Mouse (Mus musculus): ENCODE data around the gene H2-M10.6.
"Not testable (repeated sequence)": the region's sequence is repeated elsewhere in the genome, so short reads cannot be mapped to it uniquely, and the experiment has no call there.

Gene H2-M10.6

DNA sequence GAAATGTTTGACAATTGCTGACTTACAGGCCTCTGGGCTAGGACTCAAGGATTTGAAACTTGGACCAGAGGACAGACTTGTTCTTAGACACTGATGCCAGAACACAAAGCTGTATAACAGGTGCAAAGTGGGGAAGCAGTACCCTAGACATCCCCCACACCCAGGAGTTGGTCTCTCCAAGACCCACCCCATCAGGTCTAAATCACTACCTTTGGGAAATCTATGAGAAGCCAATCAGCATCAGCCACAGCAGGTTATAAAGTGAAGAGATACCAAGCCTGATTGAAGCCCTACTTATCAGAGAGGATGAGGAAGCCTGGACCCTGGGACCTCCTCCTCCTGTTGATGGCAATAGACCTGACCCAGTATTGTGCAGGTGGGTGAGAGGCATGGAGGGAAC, at the start of gene H2-M10.6:
H2-M10.6 (plus strand) TSS at position 301 of the 400 bp plus-strand sequence.
- DNase-seq (ENCODE audit: extremely low spot score, low read depth, low spot score), result no peak

DNA sequence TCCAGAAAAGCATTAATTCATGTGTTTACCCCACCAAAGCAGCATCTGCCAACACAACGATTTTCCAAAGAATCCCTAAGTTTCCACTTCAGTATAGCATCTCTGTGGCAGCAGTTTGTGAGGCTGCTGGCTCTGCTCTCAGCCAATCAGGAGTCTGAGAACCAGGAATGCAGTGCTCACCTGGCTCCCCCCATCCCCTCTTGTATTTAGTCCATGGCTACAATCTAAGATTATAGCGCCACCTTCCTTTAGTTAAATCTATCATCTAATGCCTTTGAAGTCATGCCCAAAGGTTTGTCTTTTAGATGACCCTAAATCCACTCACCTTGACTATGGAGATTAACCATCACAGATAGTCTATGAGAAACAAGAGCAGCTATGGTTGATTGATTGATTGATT, 48.2 kb upstream of the H2-M10.6 start:
- DNase-seq (ENCODE audit: extremely low spot score, low read depth, low spot score), result no peak

DNA sequence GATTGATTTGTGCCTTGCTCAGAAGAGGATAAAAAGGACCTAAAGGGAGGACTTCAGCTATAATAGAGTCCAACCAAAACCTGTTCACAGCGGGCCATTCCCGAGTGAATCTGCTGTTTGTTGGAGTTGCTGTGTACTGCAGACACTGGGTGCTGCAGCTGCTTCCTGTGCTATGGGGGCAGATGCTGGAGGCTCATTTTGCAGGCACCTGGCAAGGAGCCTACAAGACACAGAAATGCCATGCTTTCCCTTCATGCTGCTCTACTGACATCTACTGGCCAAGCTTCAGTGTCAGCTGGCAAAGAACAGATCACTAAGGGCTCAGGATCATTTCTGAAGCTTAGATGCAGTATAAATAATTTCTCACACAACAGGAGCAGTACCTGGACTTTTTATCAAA, 47.7 kb upstream of the H2-M10.6 start:
- DNase-seq (ENCODE audit: extremely low spot score, low read depth, low spot score), result not testable (repeated sequence)

DNA sequence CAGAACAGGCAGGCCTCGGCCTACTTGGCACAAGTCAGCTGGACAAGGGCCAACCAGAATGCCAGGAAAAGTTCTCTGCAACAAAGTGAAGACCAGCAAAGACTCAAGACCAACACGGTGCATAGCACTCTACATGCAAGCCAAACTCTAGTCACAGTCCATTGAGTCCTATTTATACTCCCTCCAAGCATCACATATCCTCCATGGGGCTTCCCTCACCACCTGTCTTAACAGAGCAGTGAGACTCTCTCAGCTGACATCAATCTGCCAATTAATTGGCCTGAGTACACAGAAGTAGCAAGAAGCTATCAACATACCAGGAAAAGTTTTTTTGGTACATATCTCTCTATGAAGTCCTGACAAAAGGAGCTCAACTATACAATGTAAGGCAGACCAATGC, 46.6 kb upstream of the H2-M10.6 start:
- DNase-seq (ENCODE audit: extremely low spot score, low read depth, low spot score), result not testable (repeated sequence)

DNA sequence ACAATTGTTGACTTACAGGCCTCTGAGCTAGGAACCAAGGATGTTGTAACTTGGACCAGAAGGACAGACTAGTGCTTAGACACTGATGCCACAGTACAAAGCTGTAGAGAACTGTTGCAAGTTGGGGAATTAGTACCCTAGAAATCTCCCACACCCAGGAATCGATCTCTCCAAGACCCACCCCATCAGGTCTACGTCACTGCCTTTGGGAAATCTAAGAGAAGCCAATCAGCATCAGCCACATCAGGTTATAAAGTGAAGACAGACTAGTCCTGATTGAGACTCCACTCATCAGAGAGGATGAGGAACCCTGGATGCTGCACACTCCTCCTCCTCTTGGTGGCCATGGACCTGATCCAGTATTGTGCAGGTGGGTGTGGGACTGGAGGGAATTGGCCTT, 39.4 kb upstream of the H2-M10.6 start, which contains the start of gene H2-M10.5:
H2-M10.5 (plus strand) TSS at position 301 of the 400 bp plus-strand sequence.
- DNase-seq (ENCODE audit: extremely low spot score, low read depth, low spot score), result not testable (repeated sequence)

DNA sequence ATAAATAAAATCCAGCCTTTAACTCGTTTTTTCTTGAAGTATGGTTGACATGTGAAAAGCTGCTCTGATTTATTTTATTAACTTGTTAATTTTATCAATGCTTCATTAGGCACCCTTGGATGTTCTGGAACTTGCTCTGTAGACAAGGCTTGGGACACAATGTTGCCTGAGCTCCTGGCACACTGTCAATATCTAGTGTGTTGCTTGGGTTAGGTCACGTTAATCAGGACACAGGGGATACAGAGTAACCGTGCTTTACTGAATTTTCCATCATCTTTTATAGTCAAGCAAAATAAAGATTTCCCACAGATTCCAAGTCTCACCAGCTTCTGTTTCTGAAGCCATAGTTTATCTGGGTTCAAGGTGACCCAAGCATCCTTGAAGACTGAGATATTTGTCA, 30.4 kb upstream of the H2-M10.6 start:
- no peak for DNase-seq (ENCODE audit: extremely low spot score, low read depth, low spot score)

DNA sequence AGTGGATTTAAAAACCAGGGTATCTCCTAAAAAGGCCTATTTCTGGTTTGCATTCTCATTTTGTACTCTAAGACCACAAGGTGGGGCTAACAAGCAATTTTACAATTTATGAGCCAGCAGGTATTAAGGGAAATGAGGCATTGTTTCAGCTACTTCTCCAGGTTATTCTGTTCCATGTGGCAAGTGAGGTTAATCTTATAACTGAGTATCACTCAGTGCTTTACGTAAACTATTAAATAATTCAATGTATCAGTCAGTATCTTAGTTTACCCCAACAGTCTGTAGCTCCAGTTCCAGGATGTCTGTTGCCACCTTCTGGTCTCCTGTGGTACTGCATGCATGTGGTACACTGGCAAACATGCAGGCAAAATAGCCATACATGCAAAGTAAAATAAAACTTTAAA, 25.5 kb upstream of the H2-M10.6 start:
- peak; percentile 41 for DNase-seq (ENCODE audit: extremely low spot score, low read depth, low spot score)

DNA sequence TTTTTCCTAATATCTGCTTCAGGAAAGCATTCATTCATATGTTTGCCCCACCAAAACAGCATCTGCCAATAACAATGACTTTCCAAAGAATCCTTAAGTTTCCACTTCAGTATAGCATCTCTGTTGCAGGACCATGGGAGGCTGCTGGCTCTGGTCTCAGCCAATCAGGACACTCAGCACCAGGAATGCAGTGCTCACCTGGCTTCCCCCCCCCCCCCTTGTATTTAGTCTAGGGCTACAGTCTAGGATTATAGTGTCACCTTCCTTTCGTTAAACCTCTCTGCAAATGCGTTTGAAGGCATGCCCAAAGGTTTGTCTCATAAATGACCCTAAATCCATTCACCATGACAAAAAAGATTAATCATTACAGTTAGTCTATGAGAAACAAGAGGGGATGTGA, 23.6 kb upstream of the H2-M10.6 start:
- no peak for DNase-seq (ENCODE audit: extremely low spot score, low read depth, low spot score)

DNA sequence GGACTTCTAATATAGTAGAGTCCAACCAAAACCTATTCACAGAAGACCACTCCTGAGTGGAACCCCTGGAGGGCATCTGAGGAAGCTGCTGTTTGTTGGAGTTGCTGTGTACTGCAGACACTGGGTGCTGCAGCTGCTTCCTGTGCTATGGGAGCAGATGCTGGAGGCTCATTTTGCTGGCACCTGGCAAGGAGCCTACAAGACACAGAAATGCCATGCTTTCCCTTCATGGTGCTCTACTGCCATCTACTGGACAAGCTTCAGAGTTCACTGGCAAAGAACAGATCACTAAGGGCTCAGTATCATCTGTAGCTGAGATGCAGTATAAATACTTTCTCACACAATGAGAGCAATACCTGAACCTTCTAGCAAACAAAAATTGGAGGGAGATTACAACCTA, 23.2 kb upstream of the H2-M10.6 start:
- peak; percentile 39 for DNase-seq (ENCODE audit: extremely low spot score, low read depth, low spot score)

DNA sequence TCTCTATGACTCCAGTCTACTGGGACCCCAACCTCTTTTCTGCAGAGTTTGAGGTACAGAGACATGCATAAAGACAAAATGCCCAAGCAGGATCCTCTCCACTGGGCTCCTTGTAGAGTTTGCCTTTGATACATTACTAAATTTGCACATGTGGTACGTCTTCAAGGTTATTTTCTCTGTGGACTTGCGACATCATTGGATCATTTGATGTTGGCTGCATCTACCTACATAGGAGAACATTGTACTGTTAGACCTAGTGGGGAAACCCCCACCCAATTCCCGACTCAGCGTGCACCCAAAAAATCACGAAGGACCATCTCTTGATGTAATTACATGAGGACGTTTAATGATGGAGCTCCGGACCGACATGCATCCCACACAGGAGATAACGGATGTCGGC, 12.5 kb upstream of the H2-M10.6 start:
- no peak for DNase-seq (ENCODE audit: extremely low spot score, low read depth, low spot score)

DNA sequence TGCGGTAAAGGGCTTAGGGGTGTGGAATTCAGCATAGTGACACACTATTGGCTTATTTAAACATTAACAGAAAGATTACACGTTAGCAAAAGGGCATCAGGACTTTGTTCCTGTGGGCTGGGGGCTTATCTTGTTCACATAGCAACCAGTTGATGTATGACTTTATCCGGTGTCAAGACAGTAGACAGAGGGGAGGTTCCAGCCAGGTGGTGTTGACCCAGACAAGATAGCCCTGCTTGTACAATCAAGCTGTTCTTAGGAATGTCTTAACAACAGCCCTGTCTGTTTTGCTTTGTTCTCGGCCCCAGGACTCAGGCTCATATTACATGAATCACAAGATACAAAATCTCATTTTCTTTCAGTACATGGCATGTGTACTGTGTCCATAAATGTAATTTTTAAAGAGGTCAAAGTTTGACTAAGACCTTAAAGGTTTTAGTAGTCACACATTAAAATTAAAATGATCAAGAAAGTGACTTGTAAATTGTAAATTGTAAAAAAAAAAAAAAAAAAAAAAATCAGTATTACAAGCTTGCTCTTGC, 12.0 kb upstream of the H2-M10.6 start:
- DNase-seq (ENCODE audit: extremely low spot score, low read depth, low spot score), result not testable (repeated sequence)

DNA sequence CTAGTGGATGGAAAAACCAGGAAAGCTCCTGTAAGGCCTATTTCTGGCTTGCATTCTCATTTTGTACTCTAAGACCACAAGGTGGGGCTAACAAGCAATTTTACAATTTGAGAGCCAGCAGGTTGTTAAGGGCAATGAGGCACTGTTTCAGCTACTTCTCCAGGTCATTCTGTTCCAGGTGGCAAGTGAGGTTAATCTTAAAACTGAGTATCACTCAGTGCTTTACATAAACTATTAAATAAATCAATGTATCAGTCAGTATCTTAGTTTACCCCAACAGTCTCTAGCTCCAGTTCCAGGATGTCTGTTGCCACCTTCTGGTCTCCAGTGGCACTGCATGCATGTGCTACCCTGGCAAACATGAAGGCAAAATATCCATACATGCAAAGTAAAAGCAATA, 12.0 kb downstream of the H2-M10.6 start:
- no peak for DNase-seq (ENCODE audit: extremely low spot score, low read depth, low spot score)

DNA sequence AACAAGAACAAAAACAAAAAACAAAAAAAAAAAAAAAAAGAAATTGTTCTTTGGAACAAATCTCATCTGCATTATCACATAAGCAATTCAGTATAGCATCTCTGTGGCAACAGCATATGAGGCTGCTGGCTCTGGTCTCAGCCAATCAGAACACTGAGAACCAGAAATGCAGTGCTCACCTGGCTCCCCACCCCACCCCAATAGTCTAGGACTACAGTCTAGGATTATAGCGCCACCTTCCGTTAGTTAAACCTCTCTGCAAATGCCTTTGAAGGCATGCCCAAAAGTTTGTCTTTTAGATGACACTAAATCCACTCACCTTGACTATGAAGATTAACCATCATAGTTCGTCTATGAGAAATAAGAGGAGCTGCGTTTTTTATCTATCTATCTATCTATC, 13.6 kb downstream of the H2-M10.6 start:
- no peak for DNase-seq (ENCODE audit: extremely low spot score, low read depth, low spot score)

DNA sequence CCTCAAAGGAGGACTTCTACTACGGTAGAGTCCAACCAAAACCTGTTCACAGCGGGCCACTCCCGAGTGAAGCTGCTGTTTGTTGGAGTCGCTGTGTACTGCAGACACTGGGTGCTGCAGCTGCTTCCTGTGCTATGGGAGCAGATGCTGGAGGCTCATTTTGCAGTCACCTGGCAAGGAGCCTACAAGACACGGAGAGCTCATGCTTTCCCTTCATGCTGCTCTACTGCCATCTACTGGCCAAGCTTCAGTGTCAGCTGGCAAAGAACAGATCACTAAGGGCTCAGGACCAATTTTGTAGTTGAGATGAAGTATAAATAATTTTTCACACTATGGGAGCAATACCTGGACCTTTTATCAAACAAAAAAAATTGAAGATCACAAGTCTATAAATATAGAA, 14.0 kb downstream of the H2-M10.6 start:
- not testable (repeated sequence) for DNase-seq (ENCODE audit: extremely low spot score, low read depth, low spot score)

DNA sequence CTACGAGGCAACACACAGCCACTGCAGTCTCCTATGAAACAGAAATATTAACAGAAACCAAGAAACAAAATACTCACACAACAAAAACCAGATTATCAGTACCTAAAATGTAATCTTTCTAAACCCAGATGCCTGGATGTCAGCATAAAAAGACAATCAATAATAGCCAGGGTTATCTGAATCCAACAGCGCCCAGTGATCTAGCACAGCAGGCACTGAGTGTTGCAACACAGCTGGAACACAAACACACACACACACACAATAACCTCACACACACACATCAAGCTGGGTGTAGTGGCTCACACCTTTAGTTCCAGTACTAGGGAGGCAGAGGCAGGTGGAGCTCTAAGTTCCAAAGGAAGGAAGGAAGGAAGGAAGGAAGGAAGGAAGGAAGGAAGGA, 16.5 kb downstream of the H2-M10.6 start:
- DNase-seq (ENCODE audit: extremely low spot score, low read depth, low spot score), result no peak

DNA sequence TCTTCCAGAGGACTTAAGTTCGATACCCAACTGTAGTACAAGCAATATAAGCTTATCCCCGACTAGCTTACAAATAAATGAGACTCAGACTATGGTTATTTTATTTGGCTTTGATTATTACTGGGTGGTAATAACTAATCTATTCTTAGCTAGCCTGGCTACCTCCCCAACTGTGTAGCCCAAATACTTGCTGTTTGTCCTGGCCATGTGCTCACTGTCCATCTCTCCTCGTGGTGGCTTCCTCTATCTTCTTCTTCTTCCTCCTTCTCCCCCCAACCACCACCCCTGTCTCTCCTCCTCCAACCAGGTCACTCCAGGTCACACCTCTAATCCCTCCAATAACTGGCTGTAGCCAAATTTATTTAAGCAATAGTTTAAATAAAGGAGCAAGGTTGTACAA, 18.5 kb downstream of the H2-M10.6 start:
- DNase-seq (ENCODE audit: extremely low spot score, low read depth, low spot score), result no peak

DNA sequence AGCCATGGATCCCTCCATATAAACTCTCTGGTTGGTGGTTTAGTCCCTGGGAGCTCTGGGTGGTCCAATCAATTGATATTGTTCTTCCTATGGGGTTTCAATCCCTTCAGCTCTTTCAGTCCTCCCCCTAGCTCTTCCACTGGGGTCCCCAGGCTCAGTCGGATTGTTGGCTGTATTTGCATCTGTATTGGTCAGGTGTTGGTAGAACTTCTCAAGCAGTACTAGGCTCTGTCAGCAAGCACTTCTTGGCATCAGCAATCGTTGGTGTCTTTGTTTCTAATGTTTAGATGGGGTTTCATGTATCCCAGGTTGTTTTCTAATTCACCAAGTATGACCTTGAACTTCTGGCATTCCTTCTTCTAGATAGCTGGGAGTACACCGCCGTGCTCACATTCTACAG, 20.7 kb downstream of the H2-M10.6 start:
- DNase-seq (ENCODE audit: extremely low spot score, low read depth, low spot score), result no peak

DNA sequence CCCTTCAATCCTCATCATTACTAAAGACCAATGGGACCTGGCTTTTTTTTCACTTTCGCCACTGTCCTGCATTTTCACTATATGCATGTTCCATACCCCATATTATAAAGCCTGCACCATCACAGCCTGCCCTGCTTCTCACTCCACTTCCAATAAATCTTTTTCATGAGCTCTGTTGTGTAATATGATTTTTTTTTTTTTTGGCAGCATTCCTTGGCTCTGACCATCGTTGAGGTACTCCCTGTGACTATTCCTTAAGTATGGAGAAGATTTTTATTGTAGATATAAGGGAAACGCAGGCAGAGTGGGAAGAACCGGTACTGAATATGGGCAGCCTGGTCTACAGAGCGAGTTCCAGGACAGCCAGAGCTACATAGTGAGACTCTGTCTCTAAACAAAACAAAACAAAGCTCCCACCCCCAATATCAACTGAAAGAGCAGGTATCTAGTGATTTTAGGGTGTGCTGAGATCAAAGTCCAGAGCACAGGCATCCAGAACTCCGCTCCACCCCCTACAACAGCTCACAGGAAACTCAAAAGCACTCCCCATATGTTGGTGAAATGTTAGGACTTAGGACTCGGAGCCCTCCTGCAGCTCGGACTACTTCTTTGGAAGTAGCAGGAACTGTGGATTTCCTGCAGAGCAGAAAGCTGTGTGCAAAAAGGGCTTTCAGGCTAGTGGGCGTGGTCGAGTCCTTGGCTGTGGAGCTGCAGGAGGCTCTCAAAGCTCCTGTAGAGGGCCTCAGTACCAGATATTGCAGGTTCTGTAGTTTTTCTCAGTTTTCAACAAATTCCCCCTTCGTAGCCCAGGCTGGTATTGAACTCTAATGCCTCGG, 23.8 kb downstream of the H2-M10.6 start:
- DNase-seq (ENCODE audit: extremely low spot score, low read depth, low spot score), result no peak

DNA sequence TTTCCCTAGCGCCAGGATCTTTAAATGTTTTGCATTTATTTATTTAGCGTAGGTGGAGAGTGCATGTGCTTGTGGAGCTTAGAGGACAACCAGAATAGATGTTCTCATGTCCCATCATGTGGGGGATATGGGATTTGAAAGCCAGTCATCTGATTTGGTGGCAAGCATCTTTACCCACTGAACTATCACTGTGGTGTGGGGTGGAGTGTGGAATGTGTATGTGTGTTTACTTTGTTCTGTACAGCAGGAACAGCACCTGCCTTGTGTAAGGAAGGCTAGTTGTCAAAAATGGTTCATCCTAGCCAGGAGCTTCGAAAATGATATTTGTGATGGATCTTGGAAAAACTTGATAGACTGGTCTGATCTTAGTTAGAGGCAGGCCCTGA, 24.4 kb downstream of the H2-M10.6 start:
- DNase-seq (ENCODE audit: extremely low spot score, low read depth, low spot score), result no peak

DNA sequence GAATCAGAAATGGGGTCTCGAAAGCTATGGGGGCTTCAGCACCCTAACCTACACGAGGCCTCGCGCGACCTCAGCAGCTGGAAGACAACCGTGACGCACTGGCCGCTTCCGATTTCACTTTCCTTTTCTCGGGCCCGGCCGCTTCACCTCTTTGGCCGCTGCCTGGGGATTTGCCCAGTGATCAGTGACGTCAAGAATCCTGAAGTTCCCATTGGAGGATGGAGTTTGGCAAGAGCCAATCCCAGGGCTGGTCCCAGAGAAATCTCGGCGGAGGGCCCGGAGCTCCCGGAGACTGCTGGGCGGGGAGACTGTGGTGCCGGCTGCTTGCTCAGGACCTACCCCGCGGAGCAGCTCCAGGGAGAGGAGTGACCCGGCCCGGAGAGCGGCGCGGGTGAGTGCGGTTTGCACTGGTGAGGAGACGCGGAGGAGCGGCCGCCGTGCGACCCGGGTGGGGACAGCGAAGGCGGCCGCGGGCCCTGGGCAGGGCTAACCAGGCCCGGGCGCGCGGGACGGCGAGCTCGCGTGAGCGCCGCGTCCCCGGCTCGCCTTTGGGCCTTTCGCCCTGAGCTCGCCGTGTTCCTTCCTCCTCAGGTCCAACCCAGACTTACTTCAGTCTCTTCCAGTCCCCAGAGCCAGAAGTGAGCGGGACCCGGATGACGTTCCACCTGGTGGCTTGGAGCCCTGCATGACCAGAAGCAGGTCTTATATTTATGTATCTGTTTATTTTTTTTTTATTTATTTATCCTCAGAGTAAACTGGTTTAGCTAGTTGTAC, 25.1 kb downstream of the H2-M10.6 start, which contains the start of gene Trim26:
Trim26 (plus strand) TSS at position 261 of the 774 bp plus-strand sequence.
- DNase-seq (ENCODE audit: extremely low spot score, low read depth, low spot score), result peak; percentile 95

DNA sequence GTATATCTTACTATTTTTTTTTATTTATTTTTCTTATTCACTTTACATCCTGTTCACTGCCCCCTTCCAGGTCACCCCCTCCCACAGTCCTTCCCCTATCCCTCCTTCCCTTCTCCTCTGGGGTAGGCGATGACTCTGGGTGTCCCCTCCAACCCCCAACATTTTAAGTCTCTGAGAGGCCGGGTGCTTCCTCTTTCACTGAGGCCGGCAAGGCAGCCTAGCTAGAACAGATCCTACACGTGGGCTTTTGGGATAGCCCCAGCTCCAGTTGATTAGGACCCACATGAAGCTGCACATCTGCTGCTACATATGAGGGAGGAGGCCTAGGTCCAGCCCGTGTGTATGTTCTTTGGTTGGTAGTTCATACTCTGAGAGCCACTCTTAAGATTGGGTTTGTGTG, 27.0 kb downstream of the H2-M10.6 start:
- no peak for DNase-seq (ENCODE audit: extremely low spot score, low read depth, low spot score)

DNA sequence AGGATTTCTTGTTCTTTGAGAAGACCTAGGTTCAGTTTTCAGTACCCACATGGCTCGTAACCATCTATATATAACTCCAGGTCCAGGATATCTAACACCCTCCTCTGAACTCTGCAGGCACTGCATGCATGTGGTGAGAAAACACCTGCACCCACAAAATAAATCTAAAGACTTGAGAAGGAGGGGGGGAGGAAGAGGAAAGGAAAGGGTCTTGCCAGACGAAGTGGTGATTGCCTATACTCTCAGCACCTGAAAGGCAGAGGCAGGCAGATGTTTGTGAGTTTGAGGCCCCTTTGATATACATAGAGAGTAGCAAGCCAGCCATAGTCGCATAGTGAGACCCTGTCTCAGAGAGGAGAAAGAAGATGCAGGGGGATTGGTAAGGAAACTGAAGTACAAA, 28.0 kb downstream of the H2-M10.6 start:
- DNase-seq (ENCODE audit: extremely low spot score, low read depth, low spot score), result no peak

Data from hindlimb bud, embryonic 11.5 days (tissue).